In genomic region chr3:103645968-103646367, GRCm38 (mm10) we compare ENCODE assay signal across 7 mouse cellular contexts. TPM values are rescaled to one million over a fixed set of nuclear protein-coding genes. Genes with fewer than 3 reads are reported as not detected.
"Had no signal": no experiment of that assay in that cellular context is flagged by ENCODE, and none has a peak within 500 bp of the region (broad histone marks: within the 10 kb centered on the region; RNA-seq: fewer than 3 reads in every experiment).

Gene Atg4a-ps (minus strand): TSS chr3:103646068.

RNA-seq across cellular contexts. Expression of gene Atg4a-ps, which starts in this region (rescaled TPM):
- polyA plus RNA-seq: neural tube, embryonic 12.5 days; neural tube, embryonic 14.5 days; small intestine, adult 2 months; spleen, adult 2 months; stomach, embryonic 14.5 days; testis, adult 2 months; thymus, adult 2 months had no signal
